Mouse (Mus musculus) liver, embryonic 14.5 days (tissue): ENCODE measurements around the gene Shroom3. TPM values are rescaled to one million over a fixed set of nuclear protein-coding genes. Genes with fewer than 3 reads are reported as not detected.

Experiments
- ATAC-seq: fragments of 200-750 bp; cut with Nextera tagmentation; 2 replicates; pipeline ENCODE4 v1.8.0; 2017; ENCODE audit warnings: moderate number of reproducible peaks, mild to moderate bottlenecking, moderate library complexity; ENCODE audit not compliant: insufficient read depth
- DNase-seq, 3 experiments: peaks; one replicate each; pipeline ENCODE4 v3.0.0-alpha.2; 2012 to 2013; ENCODE audit warnings: low read depth in 3 of 3, low spot score in 3 of 3
- H3K27ac ChIP-seq: fragments of 300-500 bp; sonication (generic); 2 replicates; pipeline ENCODE4 v1.5.1; 2014; ENCODE audit warnings: moderate library complexity, mild to moderate bottlenecking, control low read depth, inconsistent platforms
- H3K27me3 ChIP-seq: fragments of 300-500 bp; sonication (generic); 2 replicates; pipeline ENCODE4 v1.6.1; 2014; ENCODE audit warnings: mild to moderate bottlenecking, low read length, moderate library complexity; ENCODE audit not compliant: control insufficient read depth, insufficient read depth
- H3K36me3 ChIP-seq: fragments of 300-500 bp; sonication (generic); replicated peaks from 2 replicates; pipeline ENCODE4 v1.6.1; 2014; ENCODE audit warnings: low read depth; ENCODE audit not compliant: control insufficient read depth, insufficient read depth
- H3K4me1 ChIP-seq, 2 experiments: fragments of 200-500 bp in 1 of 2; fragments of 300-500 bp in 1 of 2; sonication (generic) in 1 of 2; replicated peaks; 2 replicates each; pipeline ENCODE4 v1.6.1; 2012 to 2014; ENCODE audit warnings: antibody characterized with exemption in 1 of 2, inconsistent platforms in 1 of 2, low read length in 1 of 2; ENCODE audit not compliant: control insufficient read depth in 2 of 2, insufficient read depth in 2 of 2
- H3K4me2 ChIP-seq: fragments of 300-500 bp; sonication (generic); 2 replicates; pipeline ENCODE4 v1.6.1; 2014; ENCODE audit warnings: low read depth, mild to moderate bottlenecking, control low read depth, moderate library complexity
- H3K4me3 ChIP-seq, 2 experiments: fragments of 200-500 bp in 1 of 2; fragments of 300-500 bp in 1 of 2; sonication (generic) in 1 of 2; 2 replicates each; pipeline ENCODE4 v1.5.1; 2012 to 2014; ENCODE audit warnings: low read depth in 2 of 2, low read length in 2 of 2, mild to moderate bottlenecking in 2 of 2, control low read depth in 1 of 2, inconsistent platforms in 1 of 2, moderate library complexity in 1 of 2; ENCODE audit not compliant: insufficient read depth in 1 of 2
- H3K9ac ChIP-seq: fragments of 300-500 bp; sonication (generic); replicated peaks from 2 replicates; pipeline ENCODE4 v1.6.1; 2014; ENCODE audit warnings: mild to moderate bottlenecking, control low read depth, moderate library complexity
- H3K9me3 ChIP-seq: fragments of 300-500 bp; sonication (generic); 2 replicates; pipeline ENCODE4 v1.6.1; 2016; ENCODE audit warnings: low read length, mixed read lengths; ENCODE audit not compliant: control insufficient read depth
- CTCF ChIP-seq: IDR thresholded peaks from 2 replicates; pipeline ENCODE4 v1.5.1; 2016; ENCODE audit warnings: antibody characterized with exemption, low read depth, control low read depth
- EP300 ChIP-seq: IDR thresholded peaks from 2 replicates; pipeline ENCODE4 v1.6.1; 2016; ENCODE audit warnings: antibody characterized with exemption, low read depth
- WGBS: fragments of 180-500 bp; shearing (Covaris S2); extraction: QIAGEN DNeasy Blood & Tissue Kit; methylation state at CpG from one replicate; pipeline ENCODE4 v1.1.7; 2014; ENCODE audit not compliant: insufficient replicate concordance; 5-methylcytosine and 5-hydroxymethylcytosine counted together
- polyA plus RNA-seq, 2 experiments: library from polyadenylated mRNA; depleted of rRNA in 1 of 2; stranded (reverse) in 1 of 2; unstranded in 1 of 2; fragments of >200 nt; fragmentation: Nextera tagmentation in 1 of 2; extraction: Ambion mirVana in 1 of 2; gene quantifications; 2 replicates each; pipeline versions ENCODE4 v1.2.1 to v1.2.3; 2012 to 2014

Shroom3 gene
- polyA plus RNA-seq, 2 experiments = 0.11 to 0.30 TPM

DNA sequence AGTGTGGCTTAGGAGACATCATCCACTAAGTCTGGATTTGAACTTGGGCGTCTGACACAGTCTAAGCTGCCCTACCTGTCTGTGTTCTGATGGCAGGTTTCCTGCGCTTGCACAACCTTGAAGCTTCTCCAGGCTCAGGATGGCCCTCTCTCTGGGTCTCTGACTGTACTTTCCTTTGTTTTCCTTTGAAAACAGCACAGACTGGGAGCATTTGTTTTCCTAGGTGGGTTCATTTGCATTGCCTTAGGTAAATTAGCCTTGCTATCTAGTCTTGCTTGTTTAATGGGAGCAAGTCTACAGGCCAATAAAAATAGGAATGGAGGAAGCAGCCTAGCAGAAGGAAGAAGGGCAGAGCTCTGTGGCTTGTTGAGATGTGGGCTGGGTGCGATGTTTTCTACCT is 114.7 kb downstream of the Shroom3 start:
- TF ChIP-seq EP300 = no peak
- no peak for TF ChIP-seq CTCF
- Histone ChIP-seq H3K27ac (no peak overlapping the region), H3K36me3 (no peaks in the 10 kb centered on the region), H3K4me1 (no peaks in the 10 kb centered on the region), H3K27me3 (no peaks in the 10 kb centered on the region), H3K9ac (no peak overlapping the region), H3K4me2 (no peak overlapping the region), H3K4me3 (no peak overlapping the region), H3K9me3 (no peaks in the 10 kb centered on the region)
- no peak for DNase-seq
- no peak for ATAC-seq
- 27% methylated on average over 3 of the region's 3 CpGs for WGBS

GRCm38 (mm10) chr5:92804379-92804778 is 121.1 kb downstream of the Shroom3 start:
- Histone ChIP-seq H3K36me3 (no peaks in the 10 kb centered on the region), H3K27ac (no peak overlapping the region), H3K9ac (no peak overlapping the region), H3K4me2 (no peak overlapping the region), H3K9me3 (no peaks in the 10 kb centered on the region), H3K27me3 (no peaks in the 10 kb centered on the region), H3K4me1 (0 out of 4 replicates have a peak, but pooled peaks cover 0 to 2% of the 10 kb centered on the region in 2 experiments), H3K4me3 (no peak overlapping the region)
- no peak for TF ChIP-seq EP300
- TF ChIP-seq CTCF = no peak
- ATAC-seq = no peak
- no peak for DNase-seq
- WGBS = 48% methylated on average over 7 of the region's 7 CpGs

- 13% methylated on average over 28 of the region's 28 CpGs for WGBS
- H3K4me3 ChIP-seq = no peak overlapping the region
- H3K4me2 ChIP-seq = peak overlapping the region; percentile 28
- H3K36me3 ChIP-seq = no peaks in the 10 kb centered on the region
- 0 out of 4 replicates have a peak, but pooled peaks cover 0 to 2% of the 10 kb centered on the region in 2 experiments for H3K4me1 ChIP-seq
- H3K27ac ChIP-seq = no peak overlapping the region
- H3K9ac ChIP-seq = no peak overlapping the region
- H3K9me3 ChIP-seq = no peaks in the 10 kb centered on the region
- no peak for TF ChIP-seq EP300
- TF ChIP-seq CTCF = no peak
- peak; percentile 45; the same call in 1 of the 2 replicates for ATAC-seq
- H3K27me3 ChIP-seq = no peaks in the 10 kb centered on the region; the same call in 1 of the 2 replicates
- peak in 2 of 3 experiments; percentile 3 to 4 for DNase-seq
These were observed 125.5 kb downstream of the Shroom3 start for GRCm38 (mm10) chr5:92808503-92809415.

DNA sequence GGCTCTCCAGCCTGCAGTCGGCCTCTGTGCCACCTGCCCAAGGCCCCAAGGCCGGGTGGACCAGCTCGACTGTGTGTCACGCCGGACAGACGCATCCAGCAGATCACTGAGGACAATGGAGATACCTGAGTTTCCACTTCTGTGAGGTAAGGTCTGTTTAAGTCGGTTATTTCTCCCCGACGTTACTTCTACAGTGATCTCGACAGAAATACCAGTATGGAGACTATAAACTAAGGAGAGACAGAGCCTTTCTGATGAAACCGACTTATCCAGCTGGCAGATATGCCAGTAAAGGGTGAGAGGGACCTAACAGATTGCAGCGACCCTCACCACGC is 126.1 kb downstream of the Shroom3 start:
- no peaks in the 10 kb centered on the region for H3K36me3 ChIP-seq
- ATAC-seq (no peak), DNase-seq (no peak)
- no peak overlapping the region for H3K4me3 ChIP-seq
- H3K9ac ChIP-seq = no peak overlapping the region
- no peaks in the 10 kb centered on the region; the same call in 1 of the 2 replicates for H3K27me3 ChIP-seq
- WGBS = 23% methylated on average over 13 of the region's 13 CpGs
- no peak overlapping the region for H3K27ac ChIP-seq
- no peak for TF ChIP-seq CTCF
- TF ChIP-seq EP300 = no peak
- peak overlapping the region; percentile 28; the same call in 1 of the 2 replicates for H3K4me2 ChIP-seq
- no peaks in the 10 kb centered on the region for H3K9me3 ChIP-seq
- H3K4me1 ChIP-seq = 0 out of 4 replicates have a peak, but pooled peaks cover 0 to 2% of the 10 kb centered on the region in 2 experiments

DNA sequence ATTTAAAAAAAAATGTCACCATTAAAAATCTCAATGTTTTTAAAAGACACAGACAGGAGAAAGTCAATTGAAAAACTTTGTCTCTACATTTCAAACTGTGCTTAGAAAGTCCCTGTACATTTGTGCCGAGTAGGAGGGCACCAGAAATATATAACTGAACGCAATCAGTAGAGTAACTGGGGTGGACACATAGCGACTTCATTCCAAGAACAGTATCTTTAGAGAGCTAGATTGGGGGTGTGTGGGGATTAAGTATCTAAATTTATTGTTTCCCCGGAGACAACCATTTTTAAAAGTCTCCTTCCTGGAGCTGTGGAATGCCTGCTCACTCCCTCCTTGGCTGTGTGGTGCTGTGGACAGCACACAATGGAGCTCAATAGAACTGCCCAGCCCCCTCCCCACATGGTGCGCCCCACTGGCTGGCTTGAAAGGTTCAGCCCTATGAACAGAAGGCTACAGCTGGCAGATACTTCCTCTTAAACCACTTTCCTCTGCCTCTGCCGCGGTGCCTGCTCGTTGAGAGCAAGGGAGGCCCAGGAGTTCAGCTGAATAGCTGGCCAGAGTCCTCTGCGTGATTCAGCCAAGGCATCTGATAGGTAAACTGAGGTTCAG is 127.8 kb downstream of the Shroom3 start:
- H3K4me2 ChIP-seq = no peak overlapping the region
- H3K4me1 ChIP-seq = 0 out of 4 replicates have a peak, but pooled peaks cover 0 to 2% of the 10 kb centered on the region in 2 experiments
- H3K9ac ChIP-seq = no peak overlapping the region
- no peaks in the 10 kb centered on the region for H3K36me3 ChIP-seq
- TF ChIP-seq CTCF (no peak), EP300 (no peak)
- no peak for ATAC-seq
- no peak for DNase-seq
- H3K27me3 ChIP-seq = no peaks in the 10 kb centered on the region; the same call in 1 of the 2 replicates
- H3K9me3 ChIP-seq = no peaks in the 10 kb centered on the region
- H3K27ac ChIP-seq = no peak overlapping the region
- WGBS = 14% methylated on average over 9 of the region's 9 CpGs
- H3K4me3 ChIP-seq = no peak overlapping the region
